Mouse (Mus musculus): ENCODE measurements around the gene Sap30bp. TPM values are rescaled to one million over a fixed set of nuclear protein-coding genes. Genes with fewer than 3 reads are reported as not detected.

The Sap30bp gene
- total and polyA plus RNA-seq, 3 experiments: 72.2 to 275 (median 167) TPM

DNA sequence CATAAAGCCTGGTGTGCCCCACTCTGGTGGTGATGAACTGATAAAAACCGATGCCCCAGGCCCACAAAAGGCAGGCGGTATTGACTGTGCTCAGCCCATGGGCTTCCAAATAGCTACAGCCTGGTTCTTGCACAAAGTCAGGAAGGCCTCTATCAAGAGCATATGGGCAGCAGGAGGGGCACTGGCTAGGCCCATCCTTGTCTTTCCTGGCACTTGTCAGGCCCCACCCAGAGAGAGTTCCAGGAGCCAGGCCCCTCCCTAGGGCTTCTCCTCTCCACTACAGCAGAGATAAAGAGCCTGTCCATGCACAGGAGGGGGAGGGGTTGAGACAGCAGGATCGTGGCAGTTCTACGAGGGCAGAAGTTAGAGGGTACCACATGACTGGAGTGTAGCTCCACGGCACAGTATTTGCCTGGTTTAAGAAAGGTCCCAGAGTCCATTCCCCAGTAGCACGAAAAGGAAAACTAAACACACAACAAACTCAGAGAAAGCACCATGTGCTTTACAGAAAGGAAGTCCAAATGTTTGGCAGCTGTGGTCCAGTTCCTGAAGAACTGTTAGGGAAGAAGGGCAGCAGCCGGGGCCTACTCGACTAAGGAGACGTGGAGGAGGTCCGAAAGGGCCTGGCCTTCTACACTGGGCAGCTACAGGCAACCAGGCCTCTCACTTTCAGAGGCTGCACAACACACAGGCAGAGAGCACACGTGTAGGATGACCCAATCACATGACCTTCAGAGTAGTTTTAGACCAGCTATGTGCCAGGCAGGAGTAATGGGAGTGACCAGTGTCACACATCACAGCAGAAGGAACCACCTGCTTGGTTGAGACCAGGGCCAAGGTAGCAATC is 29.5 kb upstream of the Sap30bp start:
- H3K4me1 ChIP-seq (ENCODE audit: control insufficient read depth in 1 of 2, insufficient read depth in 2 of 2): peaks cover 31 to 85% of the 10 kb centered on the region in 2 experiments
- no peaks in the 10 kb centered on the region for H3K9me3 ChIP-seq (replicated peaks; ENCODE audit: low read length)
- dilution Hi-C loops (cut with MboI; ENCODE audit: extremely low pct_ligation_motif_present, extremely low pct_unique_long_range_greater_than_20kb, low sequenced_read_pairs): no loop called here
- H3K4me3 ChIP-seq (replicated peaks in 1 of 3; ENCODE audit: low read depth in 2 of 3, low read length in 2 of 3, poor library complexity in 1 of 3): peak overlapping the region in 1 of 3 experiments; percentile 12
- no peak for DNase-seq (ENCODE audit: extremely low read depth)
- H3K36me3 ChIP-seq (replicated peaks in 1 of 2; ENCODE audit: control insufficient read depth in 1 of 2, insufficient read depth in 1 of 2, low read length in 1 of 2): peaks cover 6 to 65% of the 10 kb centered on the region in 2 experiments
- H3K4me2 ChIP-seq (ENCODE audit: insufficient read depth, low read depth, poor library complexity, severe bottlenecking): no peak overlapping the region
- no peaks in the 10 kb centered on the region for H3K27me3 ChIP-seq (replicated peaks)
- in situ Hi-C loops (cut with MboI; ENCODE audit: low pct_ligation_motif_present, low pct_unique_long_range_greater_than_20kb, low sequenced_read_pairs): no loop called here
- peak overlapping the region; percentile 28; the same call in 1 of the 2 replicates for H3K27ac ChIP-seq (ENCODE audit: insufficient read depth, low read depth)
- no peaks in the 10 kb centered on the region for H3K79me2 ChIP-seq (replicated peaks; ENCODE audit: control insufficient read depth, extremely low read depth, insufficient read depth, poor library complexity, severe bottlenecking)
- TF ChIP-seq USF1 (IDR thresholded peaks at IDR 0.05; ENCODE audit: low read depth, low read length) (peak; percentile 28; the same call in 1 of the 2 replicates), MXI1 (IDR thresholded peaks at IDR 0.05; ENCODE audit: low read depth, low read length) (peak; percentile 27; the same call in 1 of the 2 replicates), RAD21 (IDR thresholded peaks at IDR 0.05; ENCODE audit: low read depth, low read length) (no peak), USF2 (conservative IDR thresholded peaks at IDR 0.05; ENCODE audit: low read depth, low read length) (peak; percentile 34), ELF1 (IDR thresholded peaks at IDR 0.05; ENCODE audit: low read depth, low read length) (no peak), POLR2A (IDR thresholded peaks at IDR 0.05; ENCODE audit: low read depth, low read length) (no peak), SIN3A (IDR thresholded peaks at IDR 0.05; ENCODE audit: low read length) (0 out of 2 replicates have a peak, but pooled peaks have one; percentile 12), BHLHE40 (IDR thresholded peaks at IDR 0.05; ENCODE audit: low read depth, low read length) (peak; percentile 71)
- H3K9ac ChIP-seq (ENCODE audit: insufficient read depth, low read depth): no peak overlapping the region

DNA sequence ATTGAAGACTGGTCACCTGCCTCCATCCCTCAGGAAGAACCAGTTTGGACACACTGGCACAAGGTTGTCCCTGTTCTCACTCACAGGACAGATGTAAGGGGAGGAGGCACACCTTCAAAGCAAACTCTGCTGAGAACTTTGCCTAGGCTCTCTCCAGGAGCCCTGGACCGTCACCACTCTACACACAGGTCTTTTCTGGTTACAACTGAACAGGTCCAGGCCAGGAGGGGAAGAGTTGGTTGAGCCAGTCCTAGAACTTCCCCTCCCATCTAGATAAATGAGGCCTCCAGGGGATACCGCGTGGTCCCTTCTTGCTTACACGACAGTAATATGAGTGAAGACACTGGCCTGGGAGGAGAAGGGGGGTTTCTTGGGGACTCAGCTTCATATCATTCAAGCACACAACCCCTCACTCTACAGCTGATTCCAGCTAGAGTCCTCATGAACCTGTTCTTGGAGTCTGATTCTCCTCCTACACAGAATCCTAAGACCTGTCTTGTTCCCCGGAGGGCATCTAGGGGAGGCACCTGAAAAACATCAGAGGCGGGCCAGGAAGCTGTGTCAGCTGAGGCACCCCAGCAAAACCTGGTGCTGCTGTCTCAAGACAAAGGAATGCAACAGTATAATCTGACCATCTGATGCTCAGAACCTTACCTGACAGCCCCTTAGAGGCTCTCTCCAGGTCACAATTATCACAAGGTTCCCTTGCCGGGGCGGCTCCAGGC is 28.7 kb upstream of the Sap30bp start:
- Histone ChIP-seq H3K27me3 (replicated peaks) (no peaks in the 10 kb centered on the region), H3K9ac (ENCODE audit: insufficient read depth, low read depth) (no peak overlapping the region), H3K4me1 (ENCODE audit: control insufficient read depth in 1 of 2, insufficient read depth in 2 of 2) (peaks cover 31 to 78% of the 10 kb centered on the region in 2 experiments), H3K27ac (ENCODE audit: insufficient read depth, low read depth) (peak overlapping the region; percentile 47), H3K9me3 (replicated peaks; ENCODE audit: low read length) (no peaks in the 10 kb centered on the region), H3K4me3 (replicated peaks in 1 of 3; ENCODE audit: low read depth in 2 of 3, low read length in 2 of 3, poor library complexity in 1 of 3) (peak overlapping the region in 2 of 3 experiments; percentile 16 to 22), H3K36me3 (replicated peaks in 1 of 2; ENCODE audit: control insufficient read depth in 1 of 2, insufficient read depth in 1 of 2, low read length in 1 of 2) (peaks cover 10 to 69% of the 10 kb centered on the region in 2 experiments), H3K79me2 (replicated peaks; ENCODE audit: control insufficient read depth, extremely low read depth, insufficient read depth, poor library complexity, severe bottlenecking) (no peaks in the 10 kb centered on the region), H3K4me2 (ENCODE audit: insufficient read depth, low read depth, poor library complexity, severe bottlenecking) (peak overlapping the region; percentile 14)
- in situ Hi-C loops (cut with MboI; ENCODE audit: low pct_ligation_motif_present, low pct_unique_long_range_greater_than_20kb, low sequenced_read_pairs): no loop called here
- DNase-seq (ENCODE audit: extremely low read depth): peak; percentile 81
- TF ChIP-seq NELFE (IDR thresholded peaks at IDR 0.05; ENCODE audit: low read depth, low read length): no peak
- no peak for TF ChIP-seq RCOR1 (conservative IDR thresholded peaks at IDR 0.05; ENCODE audit: low read depth, low read length)
- TF ChIP-seq SIN3A (IDR thresholded peaks at IDR 0.05; ENCODE audit: low read length): 0 out of 2 replicates have a peak, but pooled peaks have one; percentile 8
- TF ChIP-seq USF2 (conservative IDR thresholded peaks at IDR 0.05; ENCODE audit: low read depth, low read length): no peak
- no peak for TF ChIP-seq USF1 (IDR thresholded peaks at IDR 0.05; ENCODE audit: low read depth, low read length)
- no peak for TF ChIP-seq ELF1 (IDR thresholded peaks at IDR 0.05; ENCODE audit: low read depth, low read length)
- peak; percentile 6; the same call in 1 of the 2 replicates for TF ChIP-seq MXI1 (IDR thresholded peaks at IDR 0.05; ENCODE audit: low read depth, low read length)
- TF ChIP-seq MAX (IDR thresholded peaks at IDR 0.05; ENCODE audit: low read length): peak; percentile 11; the same call in 1 of the 2 replicates
- TF ChIP-seq EP300 (IDR thresholded peaks at IDR 0.05; ENCODE audit: low read length): no peak
- TF ChIP-seq ZMIZ1 (IDR thresholded peaks at IDR 0.05; ENCODE audit: low read depth, low read length): no peak
- TF ChIP-seq ETS1 (conservative IDR thresholded peaks at IDR 0.05; ENCODE audit: low read depth, low read length): 0 out of 2 replicates have a peak, but pooled peaks have one; percentile 25
- no peak for TF ChIP-seq MAZ (IDR thresholded peaks at IDR 0.05; ENCODE audit: low read depth, low read length)
- TF ChIP-seq MYC (IDR thresholded peaks at IDR 0.05; ENCODE audit: low read depth, low read length): no peak; the same call in 1 of the 2 replicates
- TF ChIP-seq IRF4 (IDR thresholded peaks at IDR 0.05; ENCODE audit: low read depth, low read length): no peak; the same call in 1 of the 2 replicates
- no peak for TF ChIP-seq KAT2A (IDR thresholded peaks at IDR 0.05; ENCODE audit: insufficient replicate concordance, low read length)
- TF ChIP-seq ZKSCAN1 (IDR thresholded peaks at IDR 0.05; ENCODE audit: borderline replicate concordance, low read depth, low read length): no peak
- dilution Hi-C loops (cut with MboI; ENCODE audit: extremely low pct_ligation_motif_present, extremely low pct_unique_long_range_greater_than_20kb, low sequenced_read_pairs): no loop called here
